Mouse (Mus musculus) hindbrain, embryonic 11.5 days (tissue): ENCODE results near the gene Mup19. TPM values are rescaled to one million over a fixed set of nuclear protein-coding genes. Genes with fewer than 3 reads are reported as not detected.
"Not testable (repeated sequence)": the region's sequence is repeated elsewhere in the genome, so short reads cannot be mapped to it uniquely, and the experiment has no call there.

ENCODE experiments used
- ATAC-seq: fragments of 200-750 bp; cut with Nextera tagmentation; 2 replicates; pipeline ENCODE4 v1.8.0; 2017; ENCODE audit warnings: mild to moderate bottlenecking, moderate TSS enrichment, moderate library complexity; ENCODE audit not compliant: low FRiP score
- DNase-seq: peaks from one replicate; pipeline ENCODE4 v3.0.0-alpha.2; 2015; ENCODE audit warnings: low spot score
- H3K27ac ChIP-seq: fragments of 300-500 bp; sonication (generic); 2 replicates; pipeline ENCODE4 v1.5.1; 2014; ENCODE audit warnings: mild to moderate bottlenecking, low read depth, low read length
- H3K27me3 ChIP-seq: fragments of 300-500 bp; sonication (generic); 2 replicates; pipeline ENCODE4 v1.6.1; 2014; ENCODE audit warnings: mild to moderate bottlenecking, low read length, moderate library complexity, mixed read lengths; ENCODE audit not compliant: control insufficient read depth, insufficient read depth
- H3K36me3 ChIP-seq: fragments of 300-500 bp; sonication (generic); 2 replicates; pipeline ENCODE4 v1.6.1; 2014; ENCODE audit warnings: mild to moderate bottlenecking, low read length, moderate library complexity, mixed read lengths; ENCODE audit not compliant: control insufficient read depth, insufficient read depth
- H3K4me1 ChIP-seq: fragments of 300-500 bp; sonication (generic); replicated peaks from 2 replicates; pipeline ENCODE4 v1.6.1; 2014; ENCODE audit warnings: low read length, mixed read lengths; ENCODE audit not compliant: control insufficient read depth, insufficient read depth
- H3K4me2 ChIP-seq: fragments of 300-500 bp; sonication (generic); replicated peaks from 2 replicates; pipeline ENCODE4 v1.6.1; 2014; ENCODE audit warnings: mild to moderate bottlenecking, low read depth, low read length
- H3K4me3 ChIP-seq: fragments of 300-500 bp; sonication (generic); 2 replicates; pipeline ENCODE4 v1.5.1; 2014; ENCODE audit warnings: low read depth, low read length
- H3K9ac ChIP-seq: fragments of 300-500 bp; sonication (generic); 2 replicates; pipeline ENCODE4 v1.6.1; 2014; ENCODE audit warnings: low read depth, low read length
- H3K9me3 ChIP-seq: fragments of 300-500 bp; sonication (generic); 2 replicates; pipeline ENCODE4 v1.6.1; 2016; ENCODE audit warnings: low read length; ENCODE audit not compliant: control insufficient read depth
- WGBS: fragments of 180-500 bp; shearing (Covaris S2); extraction: QIAGEN DNeasy Blood & Tissue Kit; methylation state at CpG from one replicate; pipeline ENCODE4 v1.1.7; 2014; 5-methylcytosine and 5-hydroxymethylcytosine counted together
- polyA plus RNA-seq: library from polyadenylated mRNA; unstranded; fragments of >200 nt; fragmentation: Nextera tagmentation; extraction: Ambion mirVana; gene quantifications from 2 replicates; pipeline ENCODE4 v1.2.1, GENCODE M21; 2014

The Mup19 gene
- polyA plus RNA-seq, 1 experiment from 2014 or later, result not detected

- H3K9ac ChIP-seq, H3K9me3 ChIP-seq, ATAC-seq, H3K4me1 ChIP-seq, H3K4me2 ChIP-seq, H3K27me3 ChIP-seq, H3K27ac ChIP-seq, DNase-seq, H3K36me3 ChIP-seq, H3K4me3 ChIP-seq: not testable (repeated sequence)
- WGBS, result 73% methylated on average over 1 of the region's 1 CpGs
Measured at GRCm38 (mm10) chr4:61784231-61784630, 2.2 kb upstream of the Mup19 start.

Other genes with a start within 250 kb of the Mup19 start
- gene Mup17, start 186.4 kb downstream of the Mup19 start, polyA plus RNA-seq, result not detected in 2 replicates
- not detected in 2 replicates for gene Mup18, start 108.1 kb downstream of the Mup19 start, polyA plus RNA-seq
- gene Mup5, start 53.0 kb upstream of the Mup19 start, polyA plus RNA-seq, result not detected in 2 replicates